Mouse (Mus musculus): ENCODE measurements around the gene Ndc80.

DNA sequence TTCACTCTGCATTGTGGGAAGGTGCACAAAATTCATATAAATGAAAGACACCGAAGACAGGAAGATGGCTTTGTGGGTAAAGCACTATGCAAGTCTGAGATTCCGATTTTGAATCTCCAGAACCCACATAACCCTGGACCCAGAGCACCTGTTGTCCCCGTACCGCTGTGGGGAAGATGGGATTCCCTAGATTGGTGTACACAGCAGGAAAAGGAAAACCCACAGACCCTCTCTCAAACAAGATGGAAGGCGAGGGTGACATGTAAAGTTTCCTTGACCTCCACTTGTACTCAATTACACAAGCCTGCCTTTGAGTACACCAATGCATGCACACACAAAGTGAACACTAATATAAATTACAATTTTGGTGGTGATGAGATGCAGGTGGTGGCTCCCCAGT is 41.9 kb downstream of the Ndc80 start:
- TF ChIP-seq POLR2A (IDR thresholded peaks at IDR 0.05; ENCODE audit: low read depth, low read length) (no peak), CTCF (conservative IDR thresholded peaks at IDR 0.05 in 1 of 2, IDR thresholded peaks at IDR 0.05 in 1 of 2; ENCODE audit: low read depth in 2 of 2, low read length in 2 of 2) (no peak)
